12 mouse cellular contexts compared by ENCODE assay signal in the genomic region with DNA sequence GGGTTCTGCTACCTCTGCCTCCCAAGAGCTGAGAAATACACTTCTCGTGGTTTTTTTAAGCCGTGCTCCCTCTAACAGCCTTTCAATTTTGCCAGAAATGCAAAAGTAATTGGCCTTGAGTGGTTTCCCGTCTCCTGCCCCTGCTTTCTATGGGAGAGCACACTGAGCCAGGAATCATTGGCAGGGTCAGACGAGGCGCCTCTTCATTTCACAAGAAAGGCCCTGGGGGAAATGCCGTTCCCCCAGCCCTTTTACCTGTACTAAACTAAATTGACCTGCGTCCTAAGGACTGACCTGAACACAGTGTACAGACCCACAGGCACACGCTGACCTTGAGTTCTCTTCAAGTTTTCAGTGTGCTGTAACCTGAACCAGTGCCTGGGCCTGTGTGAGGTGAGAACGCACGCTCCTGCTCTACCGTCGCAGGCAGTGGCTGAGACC. TPM values are rescaled to one million over a fixed set of nuclear protein-coding genes. Genes with fewer than 3 reads are reported as not detected.
DNase-seq lines count a peak whose midpoint lies in the region; ATAC-seq and TF ChIP-seq lines count a peak whose summit lies in the region.
"Had no signal": no experiment of that assay in that cellular context is flagged by ENCODE, and none has a peak within 500 bp of the region (broad histone marks: within the 10 kb centered on the region; RNA-seq: fewer than 3 reads in every experiment).

No protein-coding gene starts in this region.

- no peak for ATAC-seq in heart, embryonic 12.5 days (ENCODE audit: insufficient number of reproducible peaks, low FRiP score)
- no peak for ATAC-seq in stomach, embryonic 14.5 days (ENCODE audit: insufficient number of reproducible peaks, insufficient read depth, low FRiP score, low read depth)
- ATAC-seq in stomach, postnatal 0 days (ENCODE audit: low FRiP score, low TSS enrichment) = no peak
- ATAC-seq in kidney, embryonic 15.5 days (replicated peaks; ENCODE audit: low FRiP score) = no peak

- peaks cover 37% of the 10 kb centered on the region for H3K36me3 ChIP-seq in heart, embryonic 12.5 days
- H3K36me3 ChIP-seq in stomach, embryonic 14.5 days (ENCODE audit: control insufficient read depth, insufficient read depth, low read length) = peaks cover 18% of the 10 kb centered on the region
- H3K36me3 ChIP-seq in stomach, postnatal 0 days (ENCODE audit: control insufficient read depth, insufficient read depth, low read length) = peaks cover 4% of the 10 kb centered on the region; the same call in 1 of the 2 replicates
- H3K36me3 ChIP-seq in kidney, embryonic 15.5 days = peaks cover 24% of the 10 kb centered on the region; the same call in 1 of the 2 replicates

- TF ChIP-seq EP300 in stomach, postnatal 0 days (optimal IDR thresholded peaks at IDR 0.05) = no peak

- intact Hi-C loops in heart, postnatal 25 days (cut with DNase I) = no loop called here

- WGBS in heart, embryonic 12.5 days = 77% methylated on average over 12 of the region's 12 CpGs
- WGBS in stomach, embryonic 14.5 days = 80% methylated on average over 12 of the region's 12 CpGs
- WGBS in stomach, postnatal 0 days = 79% methylated on average over 12 of the region's 12 CpGs
- 55% methylated on average over 12 of the region's 12 CpGs for WGBS in kidney, embryonic 15.5 days

- DNase-seq in heart, postnatal 25 days (ENCODE audit: low spot score) = no peak
- DNase-seq in stomach, postnatal 0 days (ENCODE audit: low spot score) = no peak
- no peak for DNase-seq in frontal cortex, postnatal 14 days (ENCODE audit: low spot score in 2 of 2)
- no peak for DNase-seq in spleen, adult 12 weeks (ENCODE audit: low spot score)
- DNase-seq in frontal cortex, postnatal 36 days (ENCODE audit: low spot score in 2 of 2) = no peak
- DNase-seq: left cerebral cortex, postnatal 4 days had no signal

- peaks cover 66% of the 10 kb centered on the region for H3K4me1 ChIP-seq in heart, embryonic 12.5 days (replicated peaks)
- H3K4me1 ChIP-seq in stomach, embryonic 14.5 days (ENCODE audit: control insufficient read depth, insufficient read depth, low read length) = peaks cover 42% of the 10 kb centered on the region
- H3K4me1 ChIP-seq in stomach, postnatal 0 days (replicated peaks; ENCODE audit: control insufficient read depth, insufficient read depth) = peaks cover 26% of the 10 kb centered on the region
- peaks cover 65% of the 10 kb centered on the region for H3K4me1 ChIP-seq in kidney, embryonic 15.5 days

- peak overlapping the region; percentile 27; the same call in 1 of the 2 replicates for H3K4me2 ChIP-seq in heart, embryonic 12.5 days
- no peak overlapping the region for H3K4me2 ChIP-seq in stomach, embryonic 14.5 days (replicated peaks; ENCODE audit: low read depth, low read length)
- H3K4me2 ChIP-seq in stomach, postnatal 0 days (replicated peaks; ENCODE audit: low read depth) = no peak overlapping the region
- no peak overlapping the region for H3K4me2 ChIP-seq in kidney, embryonic 15.5 days
- H3K4me2 ChIP-seq: neural tube, embryonic 12.5 days had no signal

- no peak overlapping the region for H3K4me3 ChIP-seq in heart, embryonic 12.5 days
- no peak overlapping the region for H3K4me3 ChIP-seq in stomach, embryonic 14.5 days (ENCODE audit: low read depth, low read length)
- no peak overlapping the region for H3K4me3 ChIP-seq in stomach, postnatal 0 days (ENCODE audit: low read depth, low read length)
- H3K4me3 ChIP-seq in kidney, embryonic 15.5 days (replicated peaks) = no peak overlapping the region
- H3K4me3 ChIP-seq: neural tube, embryonic 12.5 days had no signal

- TF ChIP-seq CTCF in stomach, postnatal 0 days (IDR thresholded peaks at IDR 0.05; ENCODE audit: low read depth) = no peak

- H3K9me3 ChIP-seq in heart, embryonic 12.5 days (replicated peaks) = no peaks in the 10 kb centered on the region
- no peaks in the 10 kb centered on the region for H3K9me3 ChIP-seq in stomach, embryonic 14.5 days (ENCODE audit: control insufficient read depth, low read depth, low read length)
- no peaks in the 10 kb centered on the region for H3K9me3 ChIP-seq in stomach, postnatal 0 days (ENCODE audit: control insufficient read depth, low read length)
- no peaks in the 10 kb centered on the region for H3K9me3 ChIP-seq in kidney, embryonic 15.5 days (replicated peaks)
- H3K9me3 ChIP-seq: neural tube, embryonic 12.5 days had no signal

- H3K9ac ChIP-seq in heart, embryonic 12.5 days = 0 out of 2 replicates have a peak overlapping the region, but pooled peaks have one; percentile 36
- H3K9ac ChIP-seq in stomach, embryonic 14.5 days (replicated peaks; ENCODE audit: low read depth, low read length) = no peak overlapping the region
- H3K9ac ChIP-seq in stomach, postnatal 0 days (ENCODE audit: low read length) = no peak overlapping the region
- no peak overlapping the region for H3K9ac ChIP-seq in kidney, embryonic 15.5 days
- H3K9ac ChIP-seq: neural tube, embryonic 12.5 days had no signal

- H3K27ac ChIP-seq in heart, embryonic 12.5 days (ENCODE audit: poor library complexity, severe bottlenecking) = peak overlapping the region; percentile 96
- H3K27ac ChIP-seq in stomach, embryonic 14.5 days (ENCODE audit: low read length) = peak overlapping the region; percentile 27; the same call in 1 of the 2 replicates
- no peak overlapping the region for H3K27ac ChIP-seq in stomach, postnatal 0 days (replicated peaks)
- peak overlapping the region; percentile 85 for H3K27ac ChIP-seq in kidney, embryonic 15.5 days
- H3K27ac ChIP-seq: neural tube, embryonic 12.5 days had no signal

- no peaks in the 10 kb centered on the region for H3K27me3 ChIP-seq in heart, embryonic 12.5 days (replicated peaks)
- H3K27me3 ChIP-seq in stomach, embryonic 14.5 days (ENCODE audit: control insufficient read depth, insufficient read depth, low read length) = no peaks in the 10 kb centered on the region
- no peaks in the 10 kb centered on the region for H3K27me3 ChIP-seq in stomach, postnatal 0 days (ENCODE audit: control insufficient read depth, insufficient read depth, low read length)
- no peaks in the 10 kb centered on the region for H3K27me3 ChIP-seq in kidney, embryonic 15.5 days
- H3K27me3 ChIP-seq: neural tube, embryonic 12.5 days had no signal

RNA-seq across cellular contexts. Expression of a gene that starts 26.9 kb away (rescaled TPM):
- 0.86 and 1.3 TPM in 2 replicates for polyA plus RNA-seq in heart, embryonic 12.5 days (2016; fragmentation: Nextera tagmentation; extraction: Ambion mirVana)
- not detected for total RNA-seq in heart, postnatal 25 days (2021)
- not detected in 2 replicates for polyA plus RNA-seq in stomach, embryonic 14.5 days (2014; fragmentation: Nextera tagmentation; extraction: Ambion mirVana)
- polyA plus RNA-seq in stomach, postnatal 0 days (2015; fragmentation: Nextera tagmentation; extraction: Ambion mirVana) = 0.12 TPM in 1 of 2 replicates, not detected in the other
- polyA plus RNA-seq in kidney, embryonic 15.5 days (2015; fragmentation: Nextera tagmentation; extraction: Ambion mirVana) = 0.12 and 0.79 TPM in 2 replicates
- total RNA-seq: ES-E14; gastrocnemius, postnatal 36 days had no signal
- polyA plus RNA-seq: neural tube, embryonic 12.5 days had no signal

RNA-seq across cellular contexts. Expression of a gene that starts 43.6 kb away (rescaled TPM):
- polyA plus RNA-seq in heart, embryonic 12.5 days (2016; fragmentation: Nextera tagmentation; extraction: Ambion mirVana) = 16.3 and 17.0 TPM in 2 replicates
- 1 to 10 TPM; 7.8 to 8.8 TPM for total RNA-seq in heart, postnatal 25 days (2021)
- 18.1 and 19.7 TPM in 2 replicates for polyA plus RNA-seq in stomach, embryonic 14.5 days (2014; fragmentation: Nextera tagmentation; extraction: Ambion mirVana)
- 15.6 and 17.0 TPM in 2 replicates for polyA plus RNA-seq in stomach, postnatal 0 days (2015; fragmentation: Nextera tagmentation; extraction: Ambion mirVana)
- polyA plus RNA-seq in kidney, embryonic 15.5 days (2015; fragmentation: Nextera tagmentation; extraction: Ambion mirVana) = 17.5 and 17.9 TPM in 2 replicates

RNA-seq across cellular contexts. Expression of a gene that starts 47.2 kb away (rescaled TPM):
- 53.4 and 55.6 TPM in 2 replicates for polyA plus RNA-seq in heart, embryonic 12.5 days (2016; fragmentation: Nextera tagmentation; extraction: Ambion mirVana)
- total RNA-seq in heart, postnatal 25 days (2021) = 10 to 100 TPM; 48.5 to 54.4 TPM
- 35.7 and 37.0 TPM in 2 replicates for polyA plus RNA-seq in stomach, embryonic 14.5 days (2014; fragmentation: Nextera tagmentation; extraction: Ambion mirVana)
- polyA plus RNA-seq in stomach, postnatal 0 days (2015; fragmentation: Nextera tagmentation; extraction: Ambion mirVana) = 31.2 and 32.9 TPM in 2 replicates
- polyA plus RNA-seq in kidney, embryonic 15.5 days (2015; fragmentation: Nextera tagmentation; extraction: Ambion mirVana) = 46.4 and 51.3 TPM in 2 replicates
